Mouse (Mus musculus): Measurements from ENCODE around the gene Krtap5-3. TPM values are rescaled to one million over a fixed set of nuclear protein-coding genes. Genes with fewer than 3 reads are reported as not detected.

Krtap5-3 gene
- polyA plus RNA-seq, 1 experiment, result not detected

DNA sequence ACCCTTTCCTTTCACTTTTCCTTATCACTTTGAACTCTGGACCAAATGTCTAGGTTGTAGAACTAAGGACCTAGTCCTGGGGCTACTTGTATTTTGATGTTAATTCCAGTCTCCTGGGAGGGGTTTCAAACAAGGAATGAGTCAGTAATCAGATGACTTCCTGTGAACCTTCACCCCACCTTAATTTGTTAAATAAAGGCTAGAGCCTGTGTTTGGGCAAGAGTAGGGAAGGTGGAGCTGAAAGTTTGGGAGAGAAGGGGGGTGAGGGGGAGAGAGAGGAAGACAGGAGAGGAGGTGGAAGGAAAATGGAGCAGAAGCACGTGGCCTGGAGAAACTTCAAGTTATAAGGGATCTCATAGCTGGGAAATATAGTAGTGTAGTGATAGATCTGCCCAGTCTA is 30.4 kb downstream of the Krtap5-3 start:
- no peak for TF ChIP-seq USF1 (IDR thresholded peaks at IDR 0.05; ENCODE audit: low read depth)
- TF ChIP-seq FOSL1 (IDR thresholded peaks at IDR 0.05; ENCODE audit: insufficient read depth, low read length, poor library complexity, severe bottlenecking), result no peak
- TF ChIP-seq MYOD1 (IDR thresholded peaks at IDR 0.05; ENCODE audit: control insufficient read depth, insufficient read length, low read depth), result no peak
- TF ChIP-seq MYOG (IDR thresholded peaks at IDR 0.05; ENCODE audit: control insufficient read depth, extremely low read depth, insufficient read length), result no peak
- no peak for TF ChIP-seq CEBPB (IDR thresholded peaks at IDR 0.05; ENCODE audit: low read depth)
- no peak for TF ChIP-seq MAX (IDR thresholded peaks at IDR 0.05)
- TF ChIP-seq CTCF (IDR thresholded peaks at IDR 0.05; ENCODE audit: control insufficient read depth, insufficient read depth, insufficient read length), result no peak
- H3K79me2 ChIP-seq (ENCODE audit: control insufficient read depth, insufficient read depth), result no peaks in the 10 kb centered on the region
- no peak overlapping the region for H3K4me3 ChIP-seq (ENCODE audit: insufficient read depth, poor library complexity, severe bottlenecking)
- no peak overlapping the region for H3ac ChIP-seq (ENCODE audit: control insufficient read depth, insufficient read length, low read depth)
- no peaks in the 10 kb centered on the region for H3K36me3 ChIP-seq (ENCODE audit: control insufficient read depth, insufficient read depth)
- H3K79me3 ChIP-seq (ENCODE audit: low read depth), result no peaks in the 10 kb centered on the region
- no peaks in the 10 kb centered on the region for H3K27me3 ChIP-seq (ENCODE audit: control insufficient read depth, insufficient read depth, insufficient read length)

DNA sequence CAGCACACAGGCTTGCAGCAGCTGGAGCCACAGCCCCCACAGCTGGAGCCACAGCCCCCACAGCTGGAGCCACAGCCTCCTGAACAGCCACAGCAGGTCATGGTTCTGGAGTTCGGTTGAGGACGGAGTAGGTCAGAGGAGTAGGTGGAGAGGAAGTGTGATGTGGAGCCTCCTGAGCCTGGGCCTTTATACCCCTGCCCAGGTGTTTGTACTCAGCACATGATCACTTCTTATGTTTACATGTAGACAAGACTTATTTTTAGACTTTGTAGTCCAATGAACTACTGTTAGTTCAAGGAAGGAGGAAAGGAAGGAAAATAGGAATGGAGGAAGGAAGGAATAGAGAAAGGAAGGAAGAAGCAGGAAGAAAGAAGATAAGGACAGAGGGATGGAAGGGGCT is 39.8 kb downstream of the Krtap5-3 start, which contains the start of gene Gm40460:
Gene Gm40460, minus strand, starts transcription at position 101 of the 400 bp plus-strand sequence.
- Histone ChIP-seq H3K79me2 (ENCODE audit: control insufficient read depth, insufficient read depth) (no peaks in the 10 kb centered on the region), H3K79me3 (ENCODE audit: low read depth) (no peaks in the 10 kb centered on the region), H3K36me3 (ENCODE audit: control insufficient read depth, insufficient read depth) (no peaks in the 10 kb centered on the region), H3ac (ENCODE audit: control insufficient read depth, insufficient read length, low read depth) (no peak within 1 kb of the TSS), H3K27me3 (ENCODE audit: control insufficient read depth, insufficient read depth, insufficient read length) (peaks cover 20% of the 10 kb centered on the region), H3K4me3 (ENCODE audit: insufficient read depth, poor library complexity, severe bottlenecking) (no peak within 1 kb of the TSS)
- TF ChIP-seq MYOG (IDR thresholded peaks at IDR 0.05; ENCODE audit: control insufficient read depth, extremely low read depth, insufficient read length), result no peak
- TF ChIP-seq FOSL1 (IDR thresholded peaks at IDR 0.05; ENCODE audit: insufficient read depth, low read length, poor library complexity, severe bottlenecking), result no peak
- TF ChIP-seq CEBPB (IDR thresholded peaks at IDR 0.05; ENCODE audit: low read depth), result no peak
- TF ChIP-seq CTCF (IDR thresholded peaks at IDR 0.05; ENCODE audit: control insufficient read depth, insufficient read depth, insufficient read length), result no peak
- TF ChIP-seq MAX (IDR thresholded peaks at IDR 0.05), result no peak
- no peak for TF ChIP-seq USF1 (IDR thresholded peaks at IDR 0.05; ENCODE audit: low read depth)

DNA sequence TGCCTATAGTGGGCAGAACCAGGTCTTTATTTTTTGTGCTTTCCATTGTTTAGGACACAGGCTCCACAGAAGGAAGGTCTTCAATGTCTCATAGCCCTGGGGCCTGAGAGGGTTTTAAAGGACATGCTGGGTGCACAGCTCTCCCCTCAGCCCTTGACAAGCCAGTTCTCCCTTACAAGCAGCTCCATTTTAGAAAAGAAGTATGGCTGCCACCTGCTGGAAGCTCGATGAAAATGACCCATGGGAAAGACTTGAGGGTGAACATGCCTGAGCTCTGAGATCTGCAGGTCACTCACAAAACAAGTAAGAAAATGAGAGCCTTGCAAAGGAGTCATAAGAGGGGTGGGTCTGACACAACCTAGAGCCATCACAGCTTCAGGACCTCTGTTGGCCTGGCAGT is 48.7 kb downstream of the Krtap5-3 start:
- TF ChIP-seq CEBPB (IDR thresholded peaks at IDR 0.05; ENCODE audit: low read depth) (no peak), USF1 (IDR thresholded peaks at IDR 0.05; ENCODE audit: low read depth) (no peak), MAX (IDR thresholded peaks at IDR 0.05) (no peak), FOSL1 (IDR thresholded peaks at IDR 0.05; ENCODE audit: insufficient read depth, low read length, poor library complexity, severe bottlenecking) (no peak), MYOD1 (IDR thresholded peaks at IDR 0.05; ENCODE audit: control insufficient read depth, insufficient read length, low read depth) (no peak), MYOG (IDR thresholded peaks at IDR 0.05; ENCODE audit: control insufficient read depth, extremely low read depth, insufficient read length) (no peak), CTCF (IDR thresholded peaks at IDR 0.05; ENCODE audit: control insufficient read depth, insufficient read depth, insufficient read length) (no peak)
- no peak overlapping the region for H3K4me3 ChIP-seq (ENCODE audit: insufficient read depth, poor library complexity, severe bottlenecking)
- no peaks in the 10 kb centered on the region for H3K36me3 ChIP-seq (ENCODE audit: control insufficient read depth, insufficient read depth)
- H3K27me3 ChIP-seq (ENCODE audit: control insufficient read depth, insufficient read depth, insufficient read length), result no peaks in the 10 kb centered on the region
- H3K79me2 ChIP-seq (ENCODE audit: control insufficient read depth, insufficient read depth), result no peaks in the 10 kb centered on the region
- H3ac ChIP-seq (ENCODE audit: control insufficient read depth, insufficient read length, low read depth), result no peak overlapping the region
- H3K79me3 ChIP-seq (ENCODE audit: low read depth), result no peaks in the 10 kb centered on the region

Other genes starting within 250 kb of the Krtap5-3 start
- gene Mob2, start 140.3 kb upstream of the Krtap5-3 start, polyA plus RNA-seq (2012; fragmentation: generic; extraction: Trizol), result 27.5 TPM
- gene Dusp8, start 105.5 kb upstream of the Krtap5-3 start, polyA plus RNA-seq (2012; fragmentation: generic; extraction: Trizol), result 2.1 TPM
- gene Gm45618, start 80.6 kb upstream of the Krtap5-3 start, polyA plus RNA-seq (2012; fragmentation: generic; extraction: Trizol), result not detected
- not detected for gene Gm39115, start 65.3 kb upstream of the Krtap5-3 start, polyA plus RNA-seq (2012; fragmentation: generic; extraction: Trizol)
- not detected for gene Gm45337, start 56.8 kb upstream of the Krtap5-3 start, polyA plus RNA-seq (2012; fragmentation: generic; extraction: Trizol)
- not detected for gene Gm29735, start 44.3 kb upstream of the Krtap5-3 start, polyA plus RNA-seq (2012; fragmentation: generic; extraction: Trizol)
- gene Gm4553, start 35.6 kb upstream of the Krtap5-3 start, polyA plus RNA-seq (2012; fragmentation: generic; extraction: Trizol), result not detected
- not detected for gene Krtap5-2, start 25.4 kb upstream of the Krtap5-3 start, polyA plus RNA-seq (2012; fragmentation: generic; extraction: Trizol)
- gene Gm10153, start 11.0 kb upstream of the Krtap5-3 start, polyA plus RNA-seq (2012; fragmentation: generic; extraction: Trizol), result not detected
- not detected for gene Gm7579, start 10.5 kb downstream of the Krtap5-3 start, polyA plus RNA-seq (2012; fragmentation: generic; extraction: Trizol)
- gene Krtap5-5, start 28.6 kb downstream of the Krtap5-3 start, polyA plus RNA-seq (2012; fragmentation: generic; extraction: Trizol), result not detected
- gene Gm40460, start 39.7 kb downstream of the Krtap5-3 start, polyA plus RNA-seq (2012; fragmentation: generic; extraction: Trizol), result not detected
- gene Gm2431, start 57.0 kb downstream of the Krtap5-3 start, polyA plus RNA-seq (2012; fragmentation: generic; extraction: Trizol), result not detected
- gene Gm4559, start 73.0 kb downstream of the Krtap5-3 start, polyA plus RNA-seq (2012; fragmentation: generic; extraction: Trizol), result not detected
- not detected for gene Krtap5-1, start 95.8 kb downstream of the Krtap5-3 start, polyA plus RNA-seq (2012; fragmentation: generic; extraction: Trizol)
- gene Krtap5-4, start 102.2 kb downstream of the Krtap5-3 start, polyA plus RNA-seq (2012; fragmentation: generic; extraction: Trizol), result 0.04 TPM
- gene Ifitm10, start 172.4 kb downstream of the Krtap5-3 start, polyA plus RNA-seq (2012; fragmentation: generic; extraction: Trizol), result 2.0 TPM
- not detected for gene Gm49369, start 181.3 kb downstream of the Krtap5-3 start, polyA plus RNA-seq (2012; fragmentation: generic; extraction: Trizol)
- gene Ctsd, start 186.7 kb downstream of the Krtap5-3 start, polyA plus RNA-seq (2012; fragmentation: generic; extraction: Trizol), result 384 TPM
- gene Syt8, start 233.5 kb downstream of the Krtap5-3 start, polyA plus RNA-seq (2012; fragmentation: generic; extraction: Trizol), result 0.07 TPM
- gene Tnni2, start 240.4 kb downstream of the Krtap5-3 start, polyA plus RNA-seq (2012; fragmentation: generic; extraction: Trizol), result 7.5 TPM